Mouse (Mus musculus) liver, embryonic 14.5 days (tissue): ENCODE results near the gene Ceacam20. TPM values are rescaled to one million over a fixed set of nuclear protein-coding genes. Genes with fewer than 3 reads are reported as not detected.
"Not testable (repeated sequence)": the region's sequence is repeated elsewhere in the genome, so short reads cannot be mapped to it uniquely, and the experiment has no call there.

ENCODE experiments used
- ATAC-seq: fragments of 200-750 bp; cut with Nextera tagmentation; 2 replicates; pipeline ENCODE4 v1.8.0; 2017; ENCODE audit warnings: moderate number of reproducible peaks, mild to moderate bottlenecking, moderate library complexity; ENCODE audit not compliant: insufficient read depth
- DNase-seq, 3 experiments: peaks; one replicate each; pipeline ENCODE4 v3.0.0-alpha.2; 2012 to 2013; ENCODE audit warnings: low read depth in 3 of 3, low spot score in 3 of 3
- H3K27ac ChIP-seq: fragments of 300-500 bp; sonication (generic); 2 replicates; pipeline ENCODE4 v1.5.1; 2014; ENCODE audit warnings: moderate library complexity, mild to moderate bottlenecking, control low read depth, inconsistent platforms
- H3K27me3 ChIP-seq: fragments of 300-500 bp; sonication (generic); 2 replicates; pipeline ENCODE4 v1.6.1; 2014; ENCODE audit warnings: mild to moderate bottlenecking, low read length, moderate library complexity; ENCODE audit not compliant: control insufficient read depth, insufficient read depth
- H3K36me3 ChIP-seq: fragments of 300-500 bp; sonication (generic); replicated peaks from 2 replicates; pipeline ENCODE4 v1.6.1; 2014; ENCODE audit warnings: low read depth; ENCODE audit not compliant: control insufficient read depth, insufficient read depth
- H3K4me1 ChIP-seq, 2 experiments: fragments of 200-500 bp in 1 of 2; fragments of 300-500 bp in 1 of 2; sonication (generic) in 1 of 2; replicated peaks; 2 replicates each; pipeline ENCODE4 v1.6.1; 2012 to 2014; ENCODE audit warnings: antibody characterized with exemption in 1 of 2, inconsistent platforms in 1 of 2, low read length in 1 of 2; ENCODE audit not compliant: control insufficient read depth in 2 of 2, insufficient read depth in 2 of 2
- H3K4me2 ChIP-seq: fragments of 300-500 bp; sonication (generic); 2 replicates; pipeline ENCODE4 v1.6.1; 2014; ENCODE audit warnings: low read depth, mild to moderate bottlenecking, control low read depth, moderate library complexity
- H3K4me3 ChIP-seq, 2 experiments: fragments of 200-500 bp in 1 of 2; fragments of 300-500 bp in 1 of 2; sonication (generic) in 1 of 2; 2 replicates each; pipeline ENCODE4 v1.5.1; 2012 to 2014; ENCODE audit warnings: low read depth in 2 of 2, low read length in 2 of 2, mild to moderate bottlenecking in 2 of 2, control low read depth in 1 of 2, inconsistent platforms in 1 of 2, moderate library complexity in 1 of 2; ENCODE audit not compliant: insufficient read depth in 1 of 2
- H3K9ac ChIP-seq: fragments of 300-500 bp; sonication (generic); replicated peaks from 2 replicates; pipeline ENCODE4 v1.6.1; 2014; ENCODE audit warnings: mild to moderate bottlenecking, control low read depth, moderate library complexity
- H3K9me3 ChIP-seq: fragments of 300-500 bp; sonication (generic); 2 replicates; pipeline ENCODE4 v1.6.1; 2016; ENCODE audit warnings: low read length, mixed read lengths; ENCODE audit not compliant: control insufficient read depth
- CTCF ChIP-seq: IDR thresholded peaks from 2 replicates; pipeline ENCODE4 v1.5.1; 2016; ENCODE audit warnings: antibody characterized with exemption, low read depth, control low read depth
- EP300 ChIP-seq: IDR thresholded peaks from 2 replicates; pipeline ENCODE4 v1.6.1; 2016; ENCODE audit warnings: antibody characterized with exemption, low read depth
- WGBS: fragments of 180-500 bp; shearing (Covaris S2); extraction: QIAGEN DNeasy Blood & Tissue Kit; methylation state at CpG from one replicate; pipeline ENCODE4 v1.1.7; 2014; ENCODE audit not compliant: insufficient replicate concordance; 5-methylcytosine and 5-hydroxymethylcytosine counted together
- polyA plus RNA-seq, 2 experiments: library from polyadenylated mRNA; depleted of rRNA in 1 of 2; stranded (reverse) in 1 of 2; unstranded in 1 of 2; fragments of >200 nt; fragmentation: Nextera tagmentation in 1 of 2; extraction: Ambion mirVana in 1 of 2; gene quantifications; 2 replicates each; pipeline versions ENCODE4 v1.2.1 to v1.2.3; 2012 to 2014

Ceacam20 gene
- polyA plus RNA-seq, 2 experiments: not detected

- ATAC-seq: no peak
- no peak for TF ChIP-seq EP300
- TF ChIP-seq CTCF: no peak
Observed at GRCm38 (mm10) chr7:19925376-19925775, 39.8 kb upstream of the Ceacam20 start.

DNA sequence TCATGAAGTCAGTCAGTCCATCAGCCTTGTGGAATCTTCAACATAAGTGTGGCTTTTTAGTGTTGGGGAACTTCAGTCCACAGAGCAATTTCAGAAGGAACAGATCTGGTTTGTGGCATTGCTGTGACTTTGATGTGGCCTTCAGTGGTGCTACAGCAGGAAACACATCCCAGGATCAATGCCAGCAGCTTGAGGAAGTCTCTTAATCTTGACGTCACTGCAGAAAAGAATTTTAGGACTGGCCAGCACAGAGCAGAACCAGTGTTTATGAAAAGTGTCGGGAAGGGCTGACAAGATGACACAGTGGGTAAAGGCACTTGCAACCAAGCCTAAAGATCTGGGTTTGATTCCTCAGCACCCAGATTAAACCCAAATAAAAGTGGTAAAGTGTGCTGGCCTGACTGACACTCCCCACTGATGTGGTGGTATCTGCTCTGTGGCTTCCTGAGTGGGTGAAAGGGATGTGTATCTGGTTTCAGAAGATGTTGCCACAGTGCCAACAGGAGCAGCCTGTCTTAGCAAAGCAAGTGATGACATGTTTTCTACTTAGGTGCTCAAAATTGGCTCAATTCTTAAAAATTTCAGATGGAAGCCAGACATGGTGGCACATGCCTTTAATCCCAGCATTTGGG is 38.2 kb upstream of the Ceacam20 start:
- H3K9me3 ChIP-seq: no peaks in the 10 kb centered on the region
- no peak overlapping the region for H3K4me3 ChIP-seq
- peaks cover 3% of the 10 kb centered on the region; the same call in 1 of the 2 replicates for H3K27me3 ChIP-seq
- H3K4me2 ChIP-seq: no peak overlapping the region
- no peaks in the 10 kb centered on the region for H3K36me3 ChIP-seq
- WGBS: 15% methylated on average over 2 of the region's 2 CpGs
- no peak for DNase-seq
- no peak for ATAC-seq
- H3K4me1 ChIP-seq: 0 out of 4 replicates have a peak, but pooled peaks cover 0 to 2% of the 10 kb centered on the region in 2 experiments
- no peak overlapping the region for H3K27ac ChIP-seq
- TF ChIP-seq EP300: no peak
- H3K9ac ChIP-seq: no peak overlapping the region

More at GRCm38 (mm10) chr7:19925376-19925775, 39.8 kb upstream of the Ceacam20 start:
- no peak for DNase-seq
- Histone ChIP-seq H3K4me3 (no peak overlapping the region), H3K9ac (no peak overlapping the region), H3K9me3 (no peaks in the 10 kb centered on the region), H3K27ac (no peak overlapping the region), H3K4me2 (no peak overlapping the region), H3K4me1 (no peaks in the 10 kb centered on the region), H3K36me3 (no peaks in the 10 kb centered on the region), H3K27me3 (no peaks in the 10 kb centered on the region)
- WGBS: 74% methylated on average over 1 of the region's 1 CpGs

DNA sequence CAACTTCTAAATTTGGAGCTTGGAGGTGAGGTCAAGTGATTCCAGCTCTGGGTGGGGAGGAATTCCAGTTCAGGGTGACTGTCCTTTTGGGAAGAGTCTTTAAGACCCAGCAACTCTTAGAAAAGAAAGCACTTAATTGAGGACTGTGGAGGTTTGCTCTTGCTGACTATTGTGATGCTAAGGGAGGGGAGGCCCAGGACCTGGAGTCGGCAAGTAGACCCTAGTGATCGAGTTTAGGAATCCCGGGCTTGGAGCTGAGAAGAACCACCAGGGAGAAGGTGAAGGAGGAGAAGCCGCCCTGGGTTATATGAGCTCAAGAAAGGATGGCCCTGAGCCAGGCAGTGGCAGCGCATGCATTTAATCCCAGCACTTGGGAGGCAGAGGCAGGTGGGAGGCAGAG is 36.7 kb upstream of the Ceacam20 start:
- no peak overlapping the region for H3K27ac ChIP-seq
- H3K9ac ChIP-seq: no peak overlapping the region
- no peak overlapping the region for H3K4me2 ChIP-seq
- TF ChIP-seq EP300 (no peak), CTCF (no peak)
- no peak overlapping the region for H3K4me3 ChIP-seq
- WGBS: 71% methylated on average over 5 of the region's 5 CpGs
- no peaks in the 10 kb centered on the region for H3K9me3 ChIP-seq
- peaks cover 0 to 5% of the 10 kb centered on the region in 2 experiments; a peak in 1 of 4 replicates for H3K4me1 ChIP-seq
- H3K36me3 ChIP-seq: no peaks in the 10 kb centered on the region
- no peak for DNase-seq
- peaks cover 3% of the 10 kb centered on the region; the same call in 1 of the 2 replicates for H3K27me3 ChIP-seq
- ATAC-seq: no peak

DNA sequence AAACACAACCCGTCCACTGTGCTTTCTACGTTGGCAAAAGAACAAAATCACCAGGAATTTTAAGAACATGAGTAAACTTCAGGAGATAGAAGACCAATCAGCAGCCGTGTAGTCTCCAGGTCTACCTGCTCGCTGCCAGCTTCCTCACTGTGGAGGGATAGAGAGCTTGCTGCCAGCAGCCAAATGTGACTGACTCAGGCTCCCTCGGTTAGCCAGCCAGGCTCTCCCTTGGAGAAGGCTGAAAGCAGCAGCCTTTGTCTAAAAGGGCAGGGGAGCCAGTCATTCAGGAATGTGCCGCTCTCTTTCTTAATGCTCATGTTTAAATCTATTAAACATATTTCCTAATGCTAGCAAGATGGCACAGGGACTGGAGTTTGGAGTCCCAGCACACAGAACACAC is 34.7 kb upstream of the Ceacam20 start:
- not testable (repeated sequence) for H3K27me3 ChIP-seq, H3K4me1 ChIP-seq, H3K9me3 ChIP-seq, H3K9ac ChIP-seq, ATAC-seq, DNase-seq, H3K27ac ChIP-seq, H3K4me2 ChIP-seq, H3K4me3 ChIP-seq, H3K36me3 ChIP-seq
- WGBS: 65% methylated on average over 6 of the region's 6 CpGs

DNA sequence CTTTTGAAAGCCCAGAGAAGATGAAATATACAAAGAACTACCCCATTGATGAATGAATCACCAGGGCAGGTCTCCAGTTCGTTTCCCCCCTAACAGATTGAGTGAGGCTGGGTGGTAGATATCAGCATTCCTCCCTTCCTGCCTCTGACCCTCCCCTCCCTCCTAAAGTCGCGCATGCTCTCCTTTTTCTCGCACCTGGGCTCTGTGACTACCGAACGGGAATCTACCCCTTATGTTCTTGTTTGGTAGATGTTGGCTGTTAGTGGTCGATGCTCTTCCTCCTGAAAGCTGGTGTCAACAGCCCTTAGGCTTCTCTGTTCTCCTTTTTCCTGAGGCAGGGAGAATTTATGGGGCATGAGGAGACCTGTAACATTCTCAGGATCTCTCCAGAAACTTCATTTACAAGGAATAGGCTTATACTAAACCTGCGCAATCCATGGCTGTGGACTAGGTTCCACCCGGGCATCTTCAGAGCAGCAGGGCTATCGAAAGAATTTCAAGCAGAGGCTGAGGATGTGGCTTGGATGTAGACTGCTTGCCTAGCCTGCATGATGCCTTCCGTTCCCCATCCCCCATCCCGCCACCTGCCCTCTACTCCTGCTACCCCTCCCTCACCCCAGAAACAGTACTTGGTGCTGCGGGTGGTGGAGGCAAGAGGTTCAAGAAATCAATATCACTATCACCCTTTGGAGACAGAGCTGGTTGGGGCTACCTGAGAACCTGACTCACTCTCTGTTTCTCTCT is 32.9 kb upstream of the Ceacam20 start:
- TF ChIP-seq EP300: no peak
- no peak for TF ChIP-seq CTCF
- no peaks in the 10 kb centered on the region for H3K9me3 ChIP-seq
- H3K27ac ChIP-seq: no peak overlapping the region
- WGBS: 11% methylated on average over 13 of the region's 13 CpGs
- peaks cover 0 to 11% of the 10 kb centered on the region in 2 experiments; a peak in 2 of 4 replicates for H3K4me1 ChIP-seq
- DNase-seq: no peak
- ATAC-seq: no peak
- no peak overlapping the region for H3K4me2 ChIP-seq
- no peak overlapping the region for H3K4me3 ChIP-seq
- H3K27me3 ChIP-seq: peaks cover 3% of the 10 kb centered on the region; the same call in 1 of the 2 replicates
- H3K36me3 ChIP-seq: no peaks in the 10 kb centered on the region
- no peak overlapping the region for H3K9ac ChIP-seq
